Mouse (Mus musculus) kidney, adult 18-20 months (tissue): ENCODE results near the gene Gm26741.
"Not testable (repeated sequence)": the region's sequence is repeated elsewhere in the genome, so short reads cannot be mapped to it uniquely, and the experiment has no call there.

Experiments used
- DNase-seq: peaks from one replicate; pipeline ENCODE4 v3.0.0; 2021

Gm26741 gene

GRCm38 (mm10) chr10:52358467-52358866, at the start of gene Gm26741:
TSS of gene Gm26741 (plus strand) at chr10:52358767.
- no peak for DNase-seq

DNA sequence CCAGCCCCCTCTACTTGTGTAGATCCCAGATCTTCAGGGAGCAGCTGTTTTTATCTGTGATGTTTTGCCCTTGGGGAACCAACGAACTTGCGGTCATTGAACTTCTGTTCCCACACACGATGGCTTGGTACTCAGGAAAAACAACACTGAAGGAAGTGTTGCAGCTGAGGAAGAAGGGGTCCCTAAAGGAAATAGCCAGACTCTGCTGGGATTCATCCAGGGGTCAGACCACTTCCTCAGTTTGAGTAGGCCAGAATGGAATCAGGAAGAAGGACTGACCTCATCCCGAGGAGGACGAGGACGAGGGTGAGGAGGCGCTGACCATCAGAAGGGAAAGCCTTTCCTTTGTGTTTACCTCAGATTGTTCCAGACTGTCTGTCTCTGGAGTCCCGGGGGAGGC, 49.4 kb upstream of the Gm26741 start:
- peak; percentile 55 for DNase-seq

DNA sequence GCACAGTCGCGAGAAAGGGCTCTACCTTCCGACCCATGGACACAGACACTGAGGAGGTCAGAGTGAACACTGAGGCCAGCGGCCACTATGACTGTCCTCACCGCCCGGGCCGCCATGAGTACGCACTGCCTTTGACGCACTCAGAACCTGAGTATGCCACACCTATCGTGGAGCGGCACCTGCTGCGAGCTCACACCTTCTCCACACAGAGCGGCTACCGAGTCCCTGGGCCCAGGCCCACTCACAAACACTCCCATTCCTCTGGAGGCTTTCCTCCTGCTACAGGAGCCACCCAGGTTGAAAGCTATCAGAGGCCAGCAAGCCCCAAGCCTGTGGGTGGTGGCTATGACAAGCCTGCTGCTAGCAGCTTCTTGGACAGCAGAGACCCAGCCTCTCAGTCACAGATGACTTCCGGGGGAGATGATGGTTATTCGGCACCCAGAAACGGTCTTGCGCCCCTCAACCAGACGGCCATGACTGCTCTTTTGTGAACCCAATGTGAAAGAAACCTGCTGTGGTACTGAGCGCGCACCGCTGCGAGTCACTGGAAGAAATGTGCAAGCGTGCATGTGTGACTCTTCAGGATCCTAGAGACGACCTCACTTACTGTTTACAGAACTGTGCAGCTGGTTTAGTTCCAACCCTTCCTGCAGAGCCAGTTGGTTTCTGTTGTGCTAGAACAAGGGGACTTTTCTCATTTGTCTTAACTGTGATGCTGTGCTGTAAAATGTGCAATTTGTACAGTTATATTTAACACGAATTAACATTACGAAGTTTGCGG, 38.9 kb upstream of the Gm26741 start:
- no peak for DNase-seq

GRCm38 (mm10) chr10:52321918-52322317, 36.6 kb upstream of the Gm26741 start:
- no peak for DNase-seq

- DNase-seq, result peak; percentile 17
Observed at GRCm38 (mm10) chr10:52331007-52331406, 27.6 kb upstream of the Gm26741 start.

DNA sequence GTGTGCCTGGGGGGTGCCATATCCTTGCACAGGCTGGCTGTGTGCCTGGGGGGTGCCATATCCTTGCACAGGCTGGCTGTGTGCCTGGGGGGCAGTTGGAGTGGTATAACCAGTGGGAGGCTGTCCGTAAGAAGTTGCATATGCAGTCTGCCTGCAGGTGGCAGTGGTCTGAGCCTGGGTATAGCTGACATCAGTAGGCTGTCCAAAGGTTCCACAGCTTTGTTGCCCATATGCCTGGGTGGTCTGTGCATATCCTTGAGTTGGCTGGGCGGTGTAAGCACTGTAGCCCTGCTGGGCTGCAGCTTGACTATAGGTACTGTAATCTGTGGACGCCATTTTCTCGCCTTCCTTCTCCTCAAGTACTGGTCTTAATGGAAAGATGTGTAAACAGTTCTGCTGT, 15.2 kb upstream of the Gm26741 start:
- not testable (repeated sequence) for DNase-seq

GRCm38 (mm10) chr10:52353184-52353583, 5.4 kb upstream of the Gm26741 start:
- no peak for DNase-seq

DNA sequence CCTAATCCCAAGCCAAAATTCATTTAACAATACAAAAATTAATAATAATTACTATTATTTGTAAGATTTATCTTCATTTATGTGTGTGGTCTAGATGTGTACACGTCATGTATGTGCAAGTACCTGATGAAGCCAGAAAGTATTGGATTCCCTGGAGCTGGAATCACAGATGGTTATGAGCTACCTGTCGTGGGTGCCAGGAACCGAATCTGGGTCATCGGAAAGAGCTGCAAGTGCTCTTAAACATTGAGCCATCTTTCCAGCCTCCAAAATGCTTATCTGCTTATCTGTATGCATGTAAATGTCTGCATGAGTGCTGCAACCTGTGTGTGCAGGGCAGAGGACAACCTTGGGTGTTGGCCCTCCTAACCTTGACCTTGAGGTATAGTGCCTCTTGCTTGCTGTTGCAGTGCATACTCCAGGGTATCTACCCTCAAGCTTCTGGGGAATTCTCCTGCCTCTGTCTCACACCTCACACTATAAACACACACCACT, 1.7 kb downstream of the Gm26741 start:
- no peak for DNase-seq

DNA sequence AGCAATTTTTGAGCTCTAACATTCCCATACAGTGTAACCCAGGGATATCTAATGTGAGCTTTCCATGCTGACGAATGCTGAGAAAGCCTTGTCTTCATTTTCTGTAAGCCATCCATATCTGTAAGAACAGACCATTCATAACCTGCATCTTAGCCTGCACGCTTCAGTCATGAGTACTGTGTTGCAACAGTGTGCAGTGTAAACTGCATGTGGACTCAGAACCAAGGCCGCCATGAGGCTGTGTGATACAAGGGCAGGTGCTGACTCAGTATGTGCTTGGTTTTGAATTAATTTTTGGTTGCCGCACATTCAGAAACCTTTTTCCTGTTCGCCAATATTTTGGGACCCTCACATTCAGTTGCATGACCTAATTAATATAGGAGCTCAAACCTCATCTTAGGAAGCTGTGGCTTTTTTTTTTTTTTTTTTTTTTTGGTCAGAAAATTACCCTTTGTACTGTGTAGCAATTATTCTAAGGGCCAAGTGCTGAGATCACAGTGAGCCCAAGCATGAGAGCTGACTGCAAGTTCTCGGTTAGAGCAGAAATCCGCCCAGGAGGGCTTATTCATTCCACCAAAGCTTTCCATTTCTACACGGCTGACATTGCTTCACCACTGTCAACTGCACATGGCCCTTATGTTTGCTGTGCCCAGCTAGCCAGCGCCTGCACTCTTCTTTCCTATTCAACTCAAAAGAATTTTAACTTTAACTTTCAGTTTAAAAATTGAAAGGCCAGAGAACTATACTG, 2.5 kb downstream of the Gm26741 start:
- no peak for DNase-seq

DNA sequence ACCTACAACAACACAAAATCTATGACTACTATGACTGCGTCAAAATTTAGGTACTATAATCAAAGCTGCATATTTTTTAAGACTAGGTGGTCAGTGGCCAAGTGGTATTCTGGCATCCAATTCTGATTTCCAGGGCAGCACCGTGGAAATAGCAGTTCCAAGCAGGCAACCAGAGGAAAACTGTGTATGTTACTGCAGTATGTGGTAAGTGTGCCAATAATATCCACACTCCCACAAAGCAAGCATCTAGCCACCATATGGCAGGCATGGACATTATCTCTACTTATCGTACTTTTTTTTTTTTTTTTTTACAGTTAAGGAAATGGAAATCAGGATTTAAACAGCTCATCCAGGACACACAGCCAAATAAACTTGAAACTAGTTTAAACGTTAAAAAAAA, 9.8 kb downstream of the Gm26741 start:
- no peak for DNase-seq

DNA sequence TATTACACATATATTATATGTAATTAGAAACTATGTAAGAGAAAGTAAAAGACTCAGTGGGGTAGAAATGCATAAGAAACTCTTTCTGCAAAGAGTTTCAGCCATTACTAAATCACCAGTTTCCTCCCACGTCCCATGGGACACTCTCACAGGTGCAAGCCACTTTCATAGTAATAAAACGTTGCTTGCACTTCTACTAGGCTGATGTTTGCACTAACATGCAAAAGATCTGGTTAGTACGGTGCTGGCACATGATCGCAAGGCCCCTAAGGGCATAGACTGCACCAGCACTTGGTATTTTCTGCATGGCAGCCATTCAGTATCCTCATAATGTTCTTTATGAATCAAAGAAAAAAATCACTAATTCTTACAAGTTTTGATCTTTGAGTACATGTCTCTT, 15.3 kb downstream of the Gm26741 start:
- no peak for DNase-seq

- no peak for DNase-seq
Observed at GRCm38 (mm10) chr10:52374651-52375050, 16.1 kb downstream of the Gm26741 start.

- no peak for DNase-seq
Observed at GRCm38 (mm10) chr10:52376422-52376821, 17.9 kb downstream of the Gm26741 start.

DNA sequence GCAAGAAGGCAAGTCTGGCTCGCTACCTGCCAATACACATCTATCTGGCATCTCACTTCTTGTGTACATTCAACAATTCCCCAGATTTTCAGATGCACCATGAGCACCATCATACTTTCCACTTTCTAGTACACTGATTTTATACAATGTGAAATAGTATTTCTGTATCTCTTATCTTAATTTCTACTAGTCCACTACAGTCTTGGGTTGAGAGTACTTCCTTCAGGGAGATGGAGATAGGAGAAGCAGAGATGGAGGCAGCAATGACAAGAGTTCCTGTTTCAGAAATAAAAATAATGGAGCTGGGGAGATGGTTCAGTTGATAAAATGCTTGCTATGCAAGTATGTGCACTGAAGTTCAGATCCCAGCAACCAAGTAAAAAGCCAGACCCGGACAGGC, 19.2 kb downstream of the Gm26741 start:
- DNase-seq, result no peak

DNA sequence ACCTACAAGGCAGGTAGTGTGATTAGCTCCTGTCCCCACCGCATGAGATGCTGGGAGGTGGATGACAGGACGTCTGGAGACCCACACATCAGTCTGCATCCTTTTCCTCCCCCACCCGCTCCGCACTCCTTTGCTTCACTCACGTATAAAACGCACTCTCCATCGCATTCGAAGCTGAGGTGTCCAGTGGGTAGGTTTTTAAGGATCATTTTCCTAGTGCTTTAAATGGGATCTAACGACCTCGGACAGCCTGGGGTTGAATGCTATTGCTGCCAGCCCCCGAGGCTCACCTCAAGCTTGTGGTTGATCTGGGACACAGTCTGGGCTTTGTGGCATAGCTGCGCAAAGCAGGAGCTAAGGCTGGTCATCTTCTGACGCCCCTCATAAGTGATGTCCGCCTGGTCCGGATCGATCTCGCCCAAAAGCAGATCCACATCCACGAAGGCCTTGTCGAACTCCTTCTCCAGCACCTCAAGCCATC, 22.8 kb downstream of the Gm26741 start:
- no peak for DNase-seq

- DNase-seq, result peak; percentile 98
Observed at GRCm38 (mm10) chr10:52381845-52382591, 23.5 kb downstream of the Gm26741 start, which contains the start of gene Gopc. TSS of gene Gopc (minus strand) at chr10:52382124.

GRCm38 (mm10) chr10:52383022-52383421, 24.5 kb downstream of the Gm26741 start:
- no peak for DNase-seq

- no peak for DNase-seq
Observed at GRCm38 (mm10) chr10:52383522-52383921, 25.0 kb downstream of the Gm26741 start.

DNA sequence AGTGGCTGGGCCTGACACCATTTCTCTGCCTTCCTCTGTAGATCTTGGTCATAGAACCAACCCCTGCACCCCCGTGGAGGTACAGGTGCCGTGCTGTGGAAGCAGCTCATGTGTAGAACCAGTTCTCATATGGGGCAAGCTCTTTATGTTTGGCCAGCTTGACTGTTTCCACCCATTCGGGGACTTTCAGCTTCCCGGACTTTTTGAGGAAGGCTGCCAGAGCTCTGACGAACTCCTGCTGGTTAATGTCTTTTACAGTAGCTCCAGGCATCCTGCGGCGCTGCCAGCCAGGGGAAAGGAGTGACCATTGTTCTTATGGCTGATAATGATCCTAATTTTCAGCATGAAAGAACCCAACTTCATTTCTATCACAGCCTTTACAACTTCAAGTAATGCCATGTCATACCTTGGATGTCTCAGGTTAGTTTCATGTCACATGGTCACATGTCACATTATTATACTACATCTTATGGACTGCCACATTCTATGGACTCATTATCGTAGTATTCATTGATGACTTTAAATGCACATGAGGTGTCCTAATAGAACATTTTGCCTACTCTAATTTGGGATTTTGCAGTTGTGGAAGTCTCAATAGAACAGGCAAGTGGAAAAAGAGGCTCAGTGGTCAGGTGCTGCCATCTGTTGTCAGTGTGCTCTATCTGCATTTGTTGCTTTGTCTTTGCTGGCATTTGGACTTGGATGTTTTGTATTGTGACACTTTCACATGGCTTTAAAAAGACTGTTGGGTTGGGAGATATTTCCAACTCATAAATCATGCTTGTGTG, 26.4 kb downstream of the Gm26741 start:
- DNase-seq, result peak; percentile 54

- no peak for DNase-seq
Observed at GRCm38 (mm10) chr10:52387192-52387591, 28.6 kb downstream of the Gm26741 start.

- DNase-seq, result no peak
Observed at GRCm38 (mm10) chr10:52388922-52389430, 30.4 kb downstream of the Gm26741 start, which contains the start of gene Nepn. TSS of gene Nepn (plus strand) at chr10:52388972.

DNA sequence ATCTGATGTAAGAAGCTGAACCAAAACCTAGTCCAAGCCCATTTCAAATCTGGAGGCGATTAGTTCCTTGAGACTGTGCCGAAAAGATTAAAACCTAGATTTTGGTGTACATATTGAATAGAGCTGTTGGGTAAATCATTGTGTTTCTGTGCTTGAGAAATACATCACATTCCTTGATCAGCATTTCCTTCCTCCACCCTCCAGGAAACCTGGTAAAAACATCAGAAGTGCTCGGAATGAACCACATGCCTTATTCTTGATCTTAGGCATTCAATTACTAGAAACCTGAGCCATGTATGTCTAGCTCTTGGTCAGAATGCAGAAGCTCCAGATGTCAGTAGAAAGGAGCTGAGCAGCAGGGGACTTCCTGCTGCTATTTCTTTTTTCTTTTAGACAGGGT, 30.9 kb downstream of the Gm26741 start:
- DNase-seq, result no peak
